Mouse (Mus musculus) kidney, adult 18-20 months (tissue): Measurements from ENCODE around the gene Kpna2.
A peak's percentile ranks its signal among the peaks of the same experiment; 100 is the strongest.
"Not testable (repeated sequence)": the region's sequence is repeated elsewhere in the genome, so short reads cannot be mapped to it uniquely, and the experiment has no call there.

ENCODE experiments used
- DNase-seq: peaks from one replicate; pipeline ENCODE4 v3.0.0; 2021

Kpna2 gene

GRCm38 (mm10) chr11:107017339-107017886, 18.1 kb upstream of the Kpna2 start:
- no peak for DNase-seq

- peak; percentile 32 for DNase-seq
Measured at GRCm38 (mm10) chr11:107016893-107017292, 17.6 kb upstream of the Kpna2 start.

- DNase-seq: not testable (repeated sequence)
Measured at GRCm38 (mm10) chr11:107015535-107016187, 16.3 kb upstream of the Kpna2 start.

GRCm38 (mm10) chr11:107014597-107015309, 15.4 kb upstream of the Kpna2 start:
- DNase-seq: peak; percentile 24

- DNase-seq: no peak
Measured at GRCm38 (mm10) chr11:107014020-107014585, 14.8 kb upstream of the Kpna2 start.

- peak; percentile 100 for DNase-seq
Measured at GRCm38 (mm10) chr11:107012324-107013017, 13.1 kb upstream of the Kpna2 start.

GRCm38 (mm10) chr11:107011669-107012323, 12.5 kb upstream of the Kpna2 start:
- DNase-seq: peak; percentile 42

GRCm38 (mm10) chr11:107011171-107011570, 11.8 kb upstream of the Kpna2 start:
- DNase-seq: no peak

- DNase-seq: no peak
Measured at GRCm38 (mm10) chr11:107010447-107010846, 11.1 kb upstream of the Kpna2 start.

- no peak for DNase-seq
Measured at GRCm38 (mm10) chr11:107005538-107005937, 6.2 kb upstream of the Kpna2 start.

GRCm38 (mm10) chr11:107001760-107002675, 2.7 kb upstream of the Kpna2 start:
- peak; percentile 36 for DNase-seq

GRCm38 (mm10) chr11:106999949-107000513, 690 bp upstream of the Kpna2 start:
- no peak for DNase-seq

GRCm38 (mm10) chr11:106998651-106999150, 640 bp downstream of the Kpna2 start:
- DNase-seq: no peak

GRCm38 (mm10) chr11:106997976-106998375, 1.4 kb downstream of the Kpna2 start:
- DNase-seq: no peak

- not testable (repeated sequence) for DNase-seq
Measured at GRCm38 (mm10) chr11:106996492-106996891, 2.8 kb downstream of the Kpna2 start.

GRCm38 (mm10) chr11:106994246-106995085, 4.9 kb downstream of the Kpna2 start:
- no peak for DNase-seq

GRCm38 (mm10) chr11:106987384-106987783, 12.0 kb downstream of the Kpna2 start:
- no peak for DNase-seq

GRCm38 (mm10) chr11:106985979-106986604, 13.2 kb downstream of the Kpna2 start:
- DNase-seq: not testable (repeated sequence)

- no peak for DNase-seq
Measured at GRCm38 (mm10) chr11:106982351-106982750, 17.0 kb downstream of the Kpna2 start.
